Mouse (Mus musculus) cerebellum, adult 2 months (tissue): ENCODE data around the gene Ift80. TPM values are rescaled to one million over a fixed set of nuclear protein-coding genes. Genes with fewer than 3 reads are reported as not detected.

Experiments used
- DNase-seq, 2 experiments: peaks; one replicate each; pipeline ENCODE4 v3.0.0; 2021
- H3K27ac ChIP-seq: fragments of 200-500 bp; 2 replicates; pipeline ENCODE4 v1.5.1; 2012; ENCODE audit warnings: low read length, control low read depth, inconsistent platforms; ENCODE audit not compliant: insufficient read depth
- H3K27me3 ChIP-seq: fragments of 200-500 bp; 2 replicates; pipeline ENCODE4 v1.6.1; 2012; ENCODE audit warnings: inconsistent platforms, mild to moderate bottlenecking, low read length, moderate library complexity; ENCODE audit not compliant: control insufficient read depth, insufficient read depth
- H3K4me1 ChIP-seq: fragments of 200-500 bp; 2 replicates; pipeline ENCODE4 v1.6.1; 2011; ENCODE audit warnings: low read length; ENCODE audit not compliant: control insufficient read depth, insufficient read depth
- H3K4me3 ChIP-seq: fragments of 200-500 bp; replicated peaks from 2 replicates; pipeline ENCODE3; 2011; ENCODE audit warnings: mild to moderate bottlenecking, low read depth, low read length, control low read depth; ENCODE audit not compliant: insufficient read depth
- CTCF ChIP-seq: fragments of 200-500 bp; IDR thresholded peaks from 2 replicates; pipeline ENCODE4 v1.5.1; 2011; ENCODE audit warnings: low read depth, mild to moderate bottlenecking, control low read depth, low read length, moderate library complexity, borderline replicate concordance; ENCODE audit not compliant: insufficient read depth
- POLR2A ChIP-seq: fragments of 200-500 bp; IDR thresholded peaks from 2 replicates; pipeline ENCODE4 v1.6.1; 2011; ENCODE audit warnings: low read length, control low read depth, borderline replicate concordance; ENCODE audit not compliant: insufficient read depth
- WGBS: fragments of 180-500 bp; shearing (Covaris S2); methylation state at CpG from one replicate; pipeline ENCODE4 v1.1.7; 2018; 5-methylcytosine and 5-hydroxymethylcytosine counted together
- polyA plus RNA-seq: library from polyadenylated mRNA; depleted of rRNA; stranded (reverse); fragments of >200 nt; gene quantifications from 2 replicates; pipeline ENCODE4 v1.2.3, GENCODE M21; 2012

The Ift80 gene
- polyA plus RNA-seq, 1 experiment, result 21.1 TPM

DNA sequence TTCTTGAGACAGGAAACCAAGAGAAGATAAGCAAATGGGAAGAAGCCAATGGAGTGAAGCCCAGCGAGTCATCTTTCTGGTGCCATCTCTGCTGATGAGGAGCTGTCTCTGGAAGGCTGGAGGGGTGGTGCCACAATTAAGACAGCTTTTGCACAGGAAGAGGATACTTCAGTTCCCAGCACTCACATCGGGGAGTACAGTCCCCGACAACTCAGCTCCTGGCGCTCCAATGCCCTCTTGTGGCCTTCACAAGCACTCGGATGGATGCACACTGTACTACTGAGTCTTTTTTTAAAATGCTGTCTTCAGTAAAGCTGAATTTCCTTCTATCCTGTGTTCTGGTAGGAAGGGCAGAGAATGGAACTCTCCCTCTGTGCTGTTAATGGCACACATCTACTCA lies 107.2 kb downstream of the Ift80 start:
- Histone ChIP-seq H3K4me3 (no peak overlapping the region), H3K27me3 (no peaks in the 10 kb centered on the region), H3K4me1 (no peaks in the 10 kb centered on the region), H3K27ac (no peak overlapping the region)
- DNase-seq, result no peak
- 92% methylated on average over 5 of the region's 5 CpGs for WGBS
- TF ChIP-seq CTCF (no peak), POLR2A (no peak)

DNA sequence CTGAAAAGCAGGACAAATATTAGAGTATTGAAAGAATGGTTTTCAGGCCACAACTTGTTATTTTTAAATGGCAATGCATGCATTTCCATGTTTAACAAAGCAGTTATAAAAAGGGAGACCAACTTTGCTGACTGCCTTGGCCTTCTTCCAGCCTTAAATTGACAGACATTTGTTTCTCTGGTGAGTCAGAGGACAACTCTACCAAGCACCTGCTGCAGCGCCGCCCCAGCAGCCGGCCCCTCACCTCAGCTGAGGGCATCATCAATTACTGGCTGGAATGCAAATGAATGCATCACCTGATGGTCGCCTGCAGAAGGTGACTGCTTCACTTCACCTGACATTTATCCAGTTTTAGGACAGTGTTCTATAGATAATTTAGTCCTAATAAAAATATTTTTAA lies 108.9 kb downstream of the Ift80 start:
- Histone ChIP-seq H3K4me1 (no peaks in the 10 kb centered on the region), H3K27me3 (no peaks in the 10 kb centered on the region), H3K27ac (no peak overlapping the region), H3K4me3 (no peak overlapping the region)
- DNase-seq, result no peak
- TF ChIP-seq POLR2A (no peak), CTCF (no peak)
- WGBS, result 59% methylated on average over 4 of the region's 4 CpGs

DNA sequence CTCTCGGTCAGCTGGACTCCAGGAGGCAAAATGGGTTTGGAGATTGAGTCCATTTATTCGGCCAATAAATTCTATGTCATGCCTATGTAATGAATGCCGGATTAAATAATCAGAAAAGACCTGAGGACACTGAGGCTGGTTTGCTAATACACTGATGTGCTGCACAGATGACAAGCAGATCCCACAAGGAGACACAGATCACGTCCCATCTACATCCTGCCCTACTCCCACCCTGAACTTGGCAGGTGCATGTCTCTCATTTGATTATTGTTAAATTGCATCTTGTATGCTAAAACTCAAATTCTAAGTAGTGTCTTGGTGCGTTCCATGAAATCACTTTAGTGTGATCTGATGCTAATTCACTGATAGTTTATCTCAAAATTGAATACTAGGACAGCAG lies 117.5 kb downstream of the Ift80 start:
- TF ChIP-seq POLR2A (no peak), CTCF (no peak)
- H3K27ac ChIP-seq, result no peak overlapping the region
- H3K27me3 ChIP-seq, result no peaks in the 10 kb centered on the region
- no peaks in the 10 kb centered on the region for H3K4me1 ChIP-seq
- no peak overlapping the region for H3K4me3 ChIP-seq
- 77% methylated on average over 5 of the region's 5 CpGs for WGBS
- DNase-seq, result no peak

DNA sequence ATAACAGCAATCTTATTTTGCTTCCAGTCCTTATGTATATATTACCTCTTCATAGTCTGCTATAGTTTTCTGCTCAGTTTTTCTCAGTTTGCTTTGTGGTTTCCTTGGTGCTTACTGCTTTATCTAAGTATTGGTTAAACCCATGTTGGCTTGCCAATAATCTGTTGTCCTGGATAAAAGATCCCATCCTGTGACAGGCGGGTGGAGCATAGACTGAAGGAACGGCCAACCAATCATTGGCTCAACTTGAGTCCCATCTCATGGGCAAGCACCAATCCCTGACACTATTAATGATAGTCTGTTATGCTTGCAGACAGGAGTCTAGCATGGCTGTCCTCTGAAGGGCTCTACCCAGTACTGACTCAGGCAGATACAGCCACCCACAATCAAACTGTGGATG lies 130.3 kb downstream of the Ift80 start:
- no peak for TF ChIP-seq POLR2A
- no peak for TF ChIP-seq CTCF
- H3K27ac ChIP-seq, result no peak overlapping the region
- WGBS, result 90% methylated on average over 2 of the region's 2 CpGs

DNA sequence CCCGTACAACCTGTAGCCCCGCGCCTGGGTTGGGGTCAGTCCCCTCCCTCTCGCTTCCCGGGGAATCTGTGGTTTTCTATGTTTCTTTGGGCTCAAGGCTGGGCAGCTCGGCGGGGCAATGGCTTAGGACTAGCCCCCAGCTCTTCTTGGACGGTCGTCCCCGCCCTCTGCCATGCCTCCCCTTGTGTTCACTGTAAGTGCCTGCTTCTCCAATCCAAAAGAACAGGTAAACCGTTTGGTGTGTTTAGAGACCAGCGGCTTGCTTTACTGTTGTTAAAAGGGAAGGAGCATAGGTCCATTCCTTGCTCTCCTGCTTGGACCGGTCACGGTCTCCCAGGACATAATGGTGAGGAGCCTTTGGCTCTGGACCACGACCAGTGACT lies 133.8 kb downstream of the Ift80 start:
- H3K4me1 ChIP-seq, result no peaks in the 10 kb centered on the region
- no peak for DNase-seq
- TF ChIP-seq CTCF, result no peak
- no peak for TF ChIP-seq POLR2A
- no peak overlapping the region for H3K4me3 ChIP-seq
- no peak overlapping the region for H3K27ac ChIP-seq
- WGBS, result 7% methylated on average over 15 of the region's 15 CpGs
- H3K27me3 ChIP-seq, result no peaks in the 10 kb centered on the region; the same call in 1 of the 2 replicates

More for the DNA sequence above, 130.3 kb downstream of the Ift80 start:
- DNase-seq, result no peak
- no peak overlapping the region for H3K4me3 ChIP-seq
- no peaks in the 10 kb centered on the region for H3K4me1 ChIP-seq
- H3K27me3 ChIP-seq, result no peaks in the 10 kb centered on the region; the same call in 1 of the 2 replicates

DNA sequence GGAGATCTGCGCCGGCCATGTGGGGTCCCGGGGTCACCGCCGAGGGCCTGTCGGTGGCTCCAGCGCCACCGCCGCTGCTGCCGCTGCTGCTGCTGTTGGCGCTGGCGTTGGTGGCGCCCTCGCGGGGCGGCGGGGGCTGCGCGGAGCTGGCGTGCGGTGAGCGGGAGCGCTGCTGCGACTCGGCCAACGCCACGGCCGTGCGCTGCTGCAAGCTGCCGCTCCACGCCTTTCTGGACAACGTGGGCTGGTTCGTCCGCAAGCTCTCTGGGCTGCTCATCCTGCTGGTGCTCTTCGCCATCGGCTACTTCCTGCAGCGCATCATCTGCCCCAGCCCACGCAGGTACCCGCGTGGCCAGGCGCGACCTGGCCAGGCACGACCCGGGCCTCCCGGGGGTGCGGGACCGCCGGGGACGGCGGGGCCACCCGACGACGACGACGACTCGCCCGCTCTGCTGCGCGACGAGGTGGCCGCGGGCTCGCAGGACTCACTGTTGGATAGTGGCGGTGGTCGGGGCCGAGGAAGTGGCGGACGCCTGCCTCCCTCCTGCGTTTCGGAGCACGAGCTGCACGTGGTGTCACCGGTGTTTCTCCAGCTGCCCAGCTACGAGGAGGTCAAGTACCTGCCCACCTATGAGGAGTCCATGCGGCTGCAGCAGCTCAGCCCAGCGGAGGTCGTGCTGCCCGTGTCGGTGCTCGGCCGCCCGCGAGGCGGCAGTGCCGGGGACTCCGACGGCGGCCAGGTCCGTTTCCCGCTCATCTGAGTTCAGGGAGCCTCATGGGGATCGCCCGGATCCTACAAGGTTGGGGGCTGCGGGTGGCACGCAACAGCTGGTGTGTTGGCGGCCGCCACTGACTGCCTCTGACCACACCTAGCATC lies 134.4 kb downstream of the Ift80 start:
- H3K27ac ChIP-seq, result no peak overlapping the region
- WGBS, result under 1% methylated on average over 96 of the region's 96 CpGs
- peak; percentile 4 to 13 for DNase-seq
- no peaks in the 10 kb centered on the region for H3K4me1 ChIP-seq
- TF ChIP-seq POLR2A (no peak), CTCF (peak; percentile 17; the same call in 1 of the 2 replicates)
- H3K4me3 ChIP-seq, result peak overlapping the region; percentile 40
- H3K27me3 ChIP-seq, result no peaks in the 10 kb centered on the region; the same call in 1 of the 2 replicates

DNA sequence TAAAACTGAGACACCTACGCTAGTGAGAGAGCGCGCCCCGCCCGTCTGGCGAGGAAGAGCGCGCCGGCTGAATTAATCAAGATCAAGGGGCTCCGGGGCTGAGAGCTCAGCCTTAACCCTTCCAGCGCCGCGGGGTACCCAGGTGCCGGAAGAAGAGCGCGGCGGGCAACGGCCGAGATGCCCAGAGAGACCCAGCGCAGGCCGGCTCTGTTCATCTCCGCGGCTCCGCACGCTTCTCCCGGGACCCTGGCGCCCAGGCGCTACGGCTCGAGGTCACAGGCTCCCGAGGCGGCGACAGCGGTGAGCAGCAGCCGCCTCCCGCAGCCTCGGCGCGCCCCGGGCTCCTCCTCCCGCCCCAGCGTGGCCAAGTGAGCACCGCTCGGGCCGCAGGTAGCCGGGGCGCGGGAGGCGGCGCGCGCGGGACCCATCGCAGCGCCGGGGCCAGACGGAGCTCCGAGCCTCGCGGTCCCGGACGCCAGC lies 135.1 kb downstream of the Ift80 start, which contains the start of gene 1110032F04Rik:
1110032F04Rik (plus strand) TSS at position 376 of the 480 bp plus-strand sequence.
- H3K27me3 ChIP-seq, result no peaks in the 10 kb centered on the region; the same call in 1 of the 2 replicates
- H3K4me3 ChIP-seq, result peak within 1 kb of the TSS; percentile 40
- no peak within 1 kb of the TSS for H3K27ac ChIP-seq
- peak; percentile 3 to 16 for DNase-seq
- under 1% methylated on average over 53 of the region's 62 CpGs for WGBS
- no peaks in the 10 kb centered on the region for H3K4me1 ChIP-seq
- no peak for TF ChIP-seq POLR2A
- TF ChIP-seq CTCF, result no peak

DNA sequence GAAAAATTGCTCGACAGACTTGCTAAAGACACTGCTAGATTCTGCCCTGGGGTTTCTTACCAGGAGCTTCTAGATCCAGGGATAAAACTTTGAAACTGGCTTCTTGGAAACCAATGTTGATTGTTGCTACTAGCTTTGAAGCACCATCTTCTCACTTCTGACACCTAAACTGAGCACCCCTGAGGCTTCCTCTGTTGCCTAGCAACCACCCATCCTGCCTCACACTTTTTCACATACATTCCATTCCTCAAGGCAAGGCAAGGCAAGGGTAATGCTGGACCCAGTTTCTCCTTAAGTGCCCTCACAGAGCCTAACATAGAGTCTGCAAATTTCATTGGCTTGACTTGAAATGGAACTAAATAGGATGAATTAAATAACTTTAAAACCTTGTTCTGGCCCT lies 152.0 kb downstream of the Ift80 start:
- no peaks in the 10 kb centered on the region; the same call in 1 of the 2 replicates for H3K27me3 ChIP-seq
- no peaks in the 10 kb centered on the region for H3K4me1 ChIP-seq
- no peak overlapping the region for H3K27ac ChIP-seq
- no peak overlapping the region for H3K4me3 ChIP-seq
- WGBS, result 85% methylated on average over 1 of the region's 1 CpGs
- no peak for TF ChIP-seq CTCF
- TF ChIP-seq POLR2A, result no peak
- DNase-seq, result no peak
